Mouse (Mus musculus) inflammation-experienced regulatory T-cells (primary cell): ENCODE data around the gene Olfr700. TPM values are rescaled to one million over a fixed set of nuclear protein-coding genes. Genes with fewer than 3 reads are reported as not detected.

Source experiments
- polyA plus RNA-seq, 2 experiments: library from polyadenylated mRNA; unstranded; fragments of 100-300 nt; shearing (Covaris generic); gene quantifications; one replicate each; pipeline ENCODE4 v1.2.1; 2017

Olfr700 gene
- polyA plus RNA-seq, result not detected

DNA sequence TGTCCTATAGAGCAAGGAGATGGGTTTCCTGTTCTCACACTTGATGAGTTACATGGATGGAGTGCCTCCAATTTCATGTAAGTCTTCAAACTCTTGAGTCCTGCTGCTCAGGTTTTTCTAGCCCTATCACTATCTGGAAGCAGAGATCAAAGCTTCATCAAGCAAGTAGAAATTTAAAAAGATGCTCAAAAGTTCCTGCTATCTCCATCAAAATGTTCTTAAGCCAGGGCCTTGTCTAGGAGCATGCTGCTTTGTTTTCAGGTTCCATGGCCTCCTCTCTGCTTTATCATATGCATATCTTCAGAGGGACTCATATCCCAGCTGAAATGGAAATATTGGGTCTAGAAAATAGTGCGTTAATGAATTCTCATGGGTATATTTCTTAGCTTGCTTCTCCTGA lies at the start of gene Olfr700:
Gene Olfr700 (minus strand): TSS at position 101 of the 400 bp plus-strand sequence.

DNA sequence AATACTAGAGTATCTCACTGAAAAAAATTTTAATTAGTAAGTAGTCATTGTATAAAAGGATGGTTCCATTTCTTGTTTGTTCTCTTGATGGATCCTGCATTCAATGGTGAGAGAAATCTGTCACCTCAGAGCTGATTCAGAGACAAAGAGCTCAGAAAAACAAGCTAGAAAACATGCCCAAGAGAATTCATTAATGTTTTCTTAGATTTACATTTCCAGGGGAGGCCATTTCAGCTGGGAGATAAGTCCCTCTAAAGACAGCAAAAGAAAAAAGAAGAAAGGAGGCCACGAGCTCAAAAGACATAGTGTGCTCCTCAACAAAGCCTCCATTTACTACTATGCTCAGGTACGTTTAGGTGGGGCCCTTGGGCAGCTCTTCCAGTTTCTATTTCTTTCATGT lies 34.4 kb upstream of the Olfr700 start, which contains the start of gene Olfr703:
Gene Olfr703 (plus strand): TSS at position 301 of the 400 bp plus-strand sequence.

DNA sequence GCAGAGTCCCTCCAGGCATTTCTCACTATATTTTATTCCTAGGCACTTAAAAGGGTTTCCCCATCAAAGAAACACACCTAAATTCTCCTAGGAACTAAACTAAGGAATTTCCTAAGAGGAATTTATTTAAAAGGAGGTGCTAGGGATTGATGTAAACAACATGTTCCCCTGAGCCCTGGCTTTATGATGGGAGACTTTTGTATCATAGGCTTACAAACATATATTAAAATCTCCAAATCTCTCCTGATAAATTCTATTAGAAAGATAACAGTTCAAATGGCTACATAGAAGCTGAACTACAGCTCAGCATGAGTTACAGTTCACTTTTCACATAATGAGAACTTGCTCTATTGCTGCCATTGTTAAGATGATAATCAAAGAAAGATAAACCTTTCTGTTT lies 25.2 kb upstream of the Olfr700 start, which contains the start of gene Olfr702:
Gene Olfr702 (minus strand): TSS at position 101 of the 400 bp plus-strand sequence.

DNA sequence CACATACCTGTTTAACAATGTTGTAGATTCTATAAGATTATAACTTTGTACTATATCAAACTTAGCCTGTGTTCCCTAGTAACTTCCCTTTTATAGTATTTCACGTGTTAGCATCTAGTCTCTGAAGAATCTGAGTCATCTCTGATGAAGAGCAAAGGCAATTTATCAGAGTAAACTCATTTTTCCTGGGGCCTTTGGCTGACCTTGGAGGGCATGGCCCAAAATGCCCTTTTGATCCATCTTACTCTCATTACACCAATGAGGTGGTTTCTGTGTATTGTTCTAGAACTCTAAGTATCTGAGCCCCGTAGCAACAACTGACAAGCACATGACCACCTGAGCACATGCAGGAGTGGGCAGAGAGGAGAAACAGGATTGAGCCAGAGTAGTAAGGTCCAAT lies 5.2 kb upstream of the Olfr700 start, which contains the start of gene Olfr701:
Gene Olfr701 (plus strand): TSS at position 301 of the 400 bp plus-strand sequence.

DNA sequence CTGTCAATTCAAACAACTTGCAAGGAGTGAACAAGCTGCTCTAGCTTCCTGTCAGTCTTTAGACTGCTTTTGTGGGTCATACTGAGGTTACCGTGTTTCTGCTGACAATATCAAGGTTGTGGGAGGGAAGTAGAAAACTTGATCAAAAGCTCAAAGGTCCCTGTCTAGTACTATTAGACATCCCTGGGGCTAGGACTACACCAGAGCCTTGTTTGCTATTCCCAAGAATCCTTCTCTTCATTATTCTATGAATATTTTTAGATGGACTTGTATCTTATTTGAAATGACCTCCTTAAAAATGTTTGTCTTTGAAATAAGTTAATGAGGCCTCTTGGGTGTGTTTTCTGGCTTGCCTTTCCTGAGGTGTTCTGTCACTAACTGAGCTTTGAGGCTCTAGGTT lies 15.5 kb downstream of the Olfr700 start, which contains the start of gene Olfr699:
Gene Olfr699 (minus strand): TSS at position 101 of the 400 bp plus-strand sequence.

Other genes starting within 250 kb of the Olfr700 start
- gene Olfr693, start 128.2 kb downstream of the Olfr700 start, polyA plus RNA-seq, result not detected
- not detected for gene Olfr694, start 117.0 kb downstream of the Olfr700 start, polyA plus RNA-seq
- gene Olfr695, start 92.4 kb downstream of the Olfr700 start, polyA plus RNA-seq, result under 1 TPM in 1 of 2 experiments, not detected in 1; 0.76 TPM
- gene Olfr697, start 66.4 kb downstream of the Olfr700 start, polyA plus RNA-seq, result under 1 TPM in 1 of 2 experiments, not detected in 1; 0.55 TPM
- gene Olfr698, start 53.4 kb downstream of the Olfr700 start, polyA plus RNA-seq, result under 1 TPM in 1 of 2 experiments, not detected in 1; 0.59 TPM
- under 1 TPM in 1 of 2 experiments, not detected in 1; 0.53 TPM for gene Olfr699, start 15.6 kb downstream of the Olfr700 start, polyA plus RNA-seq
- under 1 TPM in 1 of 2 experiments, not detected in 1; 0.12 TPM for gene Olfr701, start 5.3 kb upstream of the Olfr700 start, polyA plus RNA-seq
- gene Olfr702, start 25.1 kb upstream of the Olfr700 start, polyA plus RNA-seq, result not detected
- gene Olfr703, start 34.5 kb upstream of the Olfr700 start, polyA plus RNA-seq, result not detected
- gene Olfr704, start 54.4 kb upstream of the Olfr700 start, polyA plus RNA-seq, result not detected
- gene Olfr705, start 68.1 kb upstream of the Olfr700 start, polyA plus RNA-seq, result not detected
- gene Olfr706, start 79.3 kb upstream of the Olfr700 start, polyA plus RNA-seq, result under 1 TPM in 1 of 2 experiments, not detected in 1; 0.19 TPM
- gene Olfr707, start 92.4 kb upstream of the Olfr700 start, polyA plus RNA-seq, result under 1 TPM in 1 of 2 experiments, not detected in 1; 0.55 TPM
- not detected for gene Olfr1532-ps1, start 99.2 kb upstream of the Olfr700 start, polyA plus RNA-seq
- gene Olfr709-ps1, start 123.4 kb upstream of the Olfr700 start, polyA plus RNA-seq, result under 1 TPM; 0.05 to 0.88 TPM
- not detected for gene Olfr710, start 139.5 kb upstream of the Olfr700 start, polyA plus RNA-seq
- under 1 TPM in 1 of 2 experiments, not detected in 1; 0.04 TPM for gene Olfr6, start 155.1 kb upstream of the Olfr700 start, polyA plus RNA-seq
- not detected for gene Olfr711, start 166.6 kb upstream of the Olfr700 start, polyA plus RNA-seq
- under 1 TPM in 1 of 2 experiments, not detected in 1; 0.38 TPM for gene Olfr2, start 197.2 kb upstream of the Olfr700 start, polyA plus RNA-seq
- gene Olfr713, start 222.3 kb upstream of the Olfr700 start, polyA plus RNA-seq, result not detected